Mouse (Mus musculus) cerebellum, adult 9-10 months (tissue): Measurements from ENCODE around the gene Mfsd2a.
"Not testable (repeated sequence)": the region's sequence is repeated elsewhere in the genome, so short reads cannot be mapped to it uniquely, and the experiment has no call there.

Experiments
- DNase-seq: peaks from one replicate; pipeline ENCODE4 v3.0.0; 2022

Mfsd2a gene

GRCm38 (mm10) chr4:122961100-122961567 is at the start of gene Mfsd2a:
Gene Mfsd2a, minus strand, starts transcription at chr4:122961188.
- DNase-seq: no peak

GRCm38 (mm10) chr4:123005054-123005966 is 44.3 kb upstream of the Mfsd2a start:
- no peak for DNase-seq

GRCm38 (mm10) chr4:123000617-123001342 is 39.8 kb upstream of the Mfsd2a start:
- DNase-seq: no peak

- DNase-seq: no peak
Observed at GRCm38 (mm10) chr4:123000130-123000529, 39.1 kb upstream of the Mfsd2a start.

GRCm38 (mm10) chr4:122999263-122999691 is 38.3 kb upstream of the Mfsd2a start:
- DNase-seq: no peak

- no peak for DNase-seq
Observed at GRCm38 (mm10) chr4:122998537-122999262, 37.7 kb upstream of the Mfsd2a start.

- no peak for DNase-seq
Observed at GRCm38 (mm10) chr4:122996618-122997381, 35.8 kb upstream of the Mfsd2a start.

GRCm38 (mm10) chr4:122996221-122996617 is 35.2 kb upstream of the Mfsd2a start:
- no peak for DNase-seq

- peak; percentile 85 for DNase-seq
Observed at GRCm38 (mm10) chr4:122995404-122996220, 34.6 kb upstream of the Mfsd2a start, which contains the start of gene Mycl. Gene Mycl, plus strand, starts transcription at chr4:122995652.

- DNase-seq: no peak
Observed at GRCm38 (mm10) chr4:122992276-122992675, 31.3 kb upstream of the Mfsd2a start.

- DNase-seq: no peak
Observed at GRCm38 (mm10) chr4:122991177-122991576, 30.2 kb upstream of the Mfsd2a start.

GRCm38 (mm10) chr4:122988004-122988403 is 27.0 kb upstream of the Mfsd2a start:
- not testable (repeated sequence) for DNase-seq

GRCm38 (mm10) chr4:122987421-122987820 is 26.4 kb upstream of the Mfsd2a start:
- DNase-seq: no peak

GRCm38 (mm10) chr4:122985110-122985509 is 24.1 kb upstream of the Mfsd2a start:
- DNase-seq: no peak

- DNase-seq: no peak
Observed at GRCm38 (mm10) chr4:122983486-122984261, 22.7 kb upstream of the Mfsd2a start.

GRCm38 (mm10) chr4:122982537-122982936 is 21.5 kb upstream of the Mfsd2a start:
- DNase-seq: no peak

GRCm38 (mm10) chr4:122981930-122982329 is 20.9 kb upstream of the Mfsd2a start:
- no peak for DNase-seq

- no peak for DNase-seq
Observed at GRCm38 (mm10) chr4:122981238-122981637, 20.2 kb upstream of the Mfsd2a start.

- no peak for DNase-seq
Observed at GRCm38 (mm10) chr4:122980684-122981083, 19.7 kb upstream of the Mfsd2a start.

- no peak for DNase-seq
Observed at GRCm38 (mm10) chr4:122979826-122980225, 18.8 kb upstream of the Mfsd2a start.
